29 mouse cellular contexts compared by ENCODE assay signal in genomic region chr13:44983635-44984401, GRCm38 (mm10). TPM values are rescaled to one million over a fixed set of nuclear protein-coding genes. Genes with fewer than 3 reads are reported as not detected.
DNase-seq lines count a peak whose midpoint lies in the region; ATAC-seq lines count a peak whose summit lies in the region.
"Had no signal": no experiment of that assay in that cellular context is flagged by ENCODE, and none has a peak within 500 bp of the region (broad histone marks: within the 10 kb centered on the region; RNA-seq: fewer than 3 reads in every experiment).

No protein-coding gene starts in this region.

- H3K4me1 ChIP-seq in forebrain, embryonic 16.5 days (replicated peaks; ENCODE audit: control insufficient read depth, insufficient read depth, low read length): peaks cover 4% of the 10 kb centered on the region
- H3K4me1 ChIP-seq: embryonic facial prominence, embryonic 13.5 days had no signal

- H3K9ac ChIP-seq in forebrain, embryonic 16.5 days (replicated peaks; ENCODE audit: low read depth, low read length): no peak overlapping the region
- H3K9ac ChIP-seq: embryonic facial prominence, embryonic 13.5 days; forebrain, embryonic 13.5 days; forebrain, postnatal 0 days; heart, embryonic 13.5 days; hindbrain, embryonic 14.5 days had no signal

- H3K27me3 ChIP-seq in forebrain, embryonic 16.5 days (replicated peaks; ENCODE audit: control insufficient read depth, insufficient read depth, low read length): no peaks in the 10 kb centered on the region
- H3K27me3 ChIP-seq: embryonic facial prominence, embryonic 13.5 days; forebrain, embryonic 13.5 days; heart, embryonic 13.5 days; Patski had no signal

- H3K9me3 ChIP-seq in forebrain, embryonic 16.5 days (ENCODE audit: control insufficient read depth, low read length): no peaks in the 10 kb centered on the region
- H3K9me3 ChIP-seq: embryonic facial prominence, embryonic 10.5 days; embryonic facial prominence, embryonic 13.5 days; forebrain, embryonic 13.5 days; heart, embryonic 10.5 days; heart, embryonic 13.5 days had no signal

- H3K4me3 ChIP-seq in forebrain, embryonic 16.5 days (replicated peaks; ENCODE audit: low read length): no peak overlapping the region
- H3K4me3 ChIP-seq: embryonic facial prominence, embryonic 10.5 days; embryonic facial prominence, embryonic 13.5 days; erythroblast, embryonic 14.5 days; forebrain, embryonic 13.5 days; gastrocnemius, adult 2 months; heart, embryonic 10.5 days; heart, embryonic 13.5 days had no signal

- H3K36me3 ChIP-seq in forebrain, embryonic 16.5 days (ENCODE audit: control insufficient read depth, insufficient read depth): no peaks in the 10 kb centered on the region

- no peak overlapping the region for H3K4me2 ChIP-seq in forebrain, embryonic 16.5 days (ENCODE audit: low read length)
- H3K4me2 ChIP-seq: embryonic facial prominence, embryonic 13.5 days; forebrain, embryonic 13.5 days; heart, embryonic 13.5 days; hindbrain, embryonic 14.5 days had no signal

- DNase-seq in heart, adult 11 months: peak; percentile 15
- no peak for DNase-seq in heart, adult 9 months (ENCODE audit: low spot score in 2 of 2)
- peak; percentile 63 for DNase-seq in induced T-regulatory cell, adult 2 months (ENCODE audit: low read depth)
- DNase-seq in T-cell, adult 2 months (ENCODE audit: low spot score): no peak
- no peak for DNase-seq in kidney, postnatal 14 days
- DNase-seq: adrenal gland, adult 8-10 months; adrenal gland, postnatal 25 days; cerebellum, adult 11-12 months; cerebellum, adult 8-10 months; cerebellum, postnatal 10 days; cerebellum, postnatal 36 days; embryo, embryonic 11 days; forebrain, postnatal 0 days; gastrocnemius, adult 2 months; gastrocnemius, postnatal 14 days; heart, adult 18-20 months; heart, postnatal 14 days; heart, postnatal 4 days had no signal

- WGBS in forebrain, embryonic 16.5 days: 86% methylated on average over 5 of the region's 5 CpGs

- ATAC-seq in CD4-positive, CD25-positive, alpha-beta regulatory T cell, adult 4 months: peak; percentile 80
- ATAC-seq in forebrain, embryonic 16.5 days: no peak
- ATAC-seq: forebrain, embryonic 13.5 days; forebrain, postnatal 0 days; intestine, embryonic 16.5 days; Patski had no signal

- H3K27ac ChIP-seq in forebrain, embryonic 16.5 days (ENCODE audit: low read length): no peak overlapping the region
- H3K27ac ChIP-seq: embryonic facial prominence, embryonic 10.5 days; embryonic facial prominence, embryonic 13.5 days; forebrain, embryonic 13.5 days; gastrocnemius, adult 2 months; heart, embryonic 10.5 days; heart, embryonic 13.5 days; hindbrain, embryonic 14.5 days had no signal

RNA-seq across cellular contexts. Expression of gene Dtnbp1, which starts 18.1 kb away (rescaled TPM):
- 1 to 10 TPM; 5.3 to 8.9 TPM for polyA plus RNA-seq in CD4-positive, CD25-positive, alpha-beta regulatory T cell, adult 4 months (2017; shearing (Covaris generic))
- 95.1 and 118 TPM in 2 replicates for polyA plus RNA-seq in forebrain, embryonic 16.5 days (2015; fragmentation: Nextera tagmentation; extraction: Ambion mirVana)

Comparison
In these comparisons a context has a peak if more than half of its experiments do, and no peak if none do; other contexts are left out.
1. DNase-seq: peak in heart, adult 11 months (single experiment) and induced T-regulatory cell, adult 2 months (single experiment); none in heart, adult 9 months (0 of 2), T-cell, adult 2 months (single experiment) and kidney, postnatal 14 days (single experiment).